Mouse (Mus musculus): ENCODE data around the gene Dop1a.

The Dop1a gene

GRCm38 (mm10) chr9:86499083-86499482, 32.1 kb downstream of the Dop1a start:
- DNase-seq (ENCODE audit: low read depth) = peak; percentile 50

GRCm38 (mm10) chr9:86507437-86507836, 40.5 kb downstream of the Dop1a start:
- DNase-seq (ENCODE audit: low read depth) = peak; percentile 44

GRCm38 (mm10) chr9:86513733-86514132, 46.8 kb downstream of the Dop1a start:
- no peak for DNase-seq (ENCODE audit: low read depth)

- DNase-seq (ENCODE audit: low read depth) = no peak
These were observed 47.4 kb downstream of the Dop1a start for GRCm38 (mm10) chr9:86514390-86514789.

GRCm38 (mm10) chr9:86514798-86515197, 47.8 kb downstream of the Dop1a start:
- no peak for DNase-seq (ENCODE audit: low read depth)

GRCm38 (mm10) chr9:86522335-86522734, 55.4 kb downstream of the Dop1a start:
- DNase-seq (ENCODE audit: low read depth) = no peak

GRCm38 (mm10) chr9:86525600-86525999, 58.6 kb downstream of the Dop1a start:
- no peak for DNase-seq (ENCODE audit: low read depth)

GRCm38 (mm10) chr9:86534071-86534470, 67.1 kb downstream of the Dop1a start:
- DNase-seq (ENCODE audit: low read depth) = no peak

- DNase-seq (ENCODE audit: low read depth) = no peak
These were observed 76.5 kb downstream of the Dop1a start for GRCm38 (mm10) chr9:86543451-86543850.

- no peak for DNase-seq (ENCODE audit: low read depth)
These were observed 77.6 kb downstream of the Dop1a start for GRCm38 (mm10) chr9:86544559-86544958.

GRCm38 (mm10) chr9:86549637-86550162, 82.7 kb downstream of the Dop1a start:
- no peak for DNase-seq (ENCODE audit: low read depth)

GRCm38 (mm10) chr9:86550717-86551116, 83.8 kb downstream of the Dop1a start:
- no peak for DNase-seq (ENCODE audit: low read depth)

- DNase-seq (ENCODE audit: low read depth) = no peak
These were observed 86.9 kb downstream of the Dop1a start for GRCm38 (mm10) chr9:86553886-86554285.

- DNase-seq (ENCODE audit: low read depth) = no peak
These were observed 87.7 kb downstream of the Dop1a start for GRCm38 (mm10) chr9:86554641-86555040.

GRCm38 (mm10) chr9:86560543-86560942, 93.6 kb downstream of the Dop1a start:
- no peak for DNase-seq (ENCODE audit: low read depth)

- DNase-seq (ENCODE audit: low read depth) = no peak
These were observed 102.5 kb downstream of the Dop1a start for GRCm38 (mm10) chr9:86569314-86569910.

- no peak for DNase-seq (ENCODE audit: low read depth)
These were observed 103.4 kb downstream of the Dop1a start for GRCm38 (mm10) chr9:86570261-86570890.

GRCm38 (mm10) chr9:86570946-86571345, 104.0 kb downstream of the Dop1a start:
- no peak for DNase-seq (ENCODE audit: low read depth)

- DNase-seq (ENCODE audit: low read depth) = peak; percentile 83
These were observed 104.7 kb downstream of the Dop1a start, which contains the start of the genes Pgm3 and Rwdd2a for GRCm38 (mm10) chr9:86571540-86572135. TSS of gene Pgm3 (minus strand) at chr9:86571842. TSS of gene Rwdd2a (plus strand) at chr9:86571991.

GRCm38 (mm10) chr9:86572196-86572595, 105.2 kb downstream of the Dop1a start:
- DNase-seq (ENCODE audit: low read depth) = no peak

- peak; percentile 82 for DNase-seq (ENCODE audit: low read depth)
These were observed 105.8 kb downstream of the Dop1a start for GRCm38 (mm10) chr9:86572636-86573291.

- no peak for DNase-seq (ENCODE audit: low read depth)
These were observed 106.8 kb downstream of the Dop1a start for GRCm38 (mm10) chr9:86573616-86574303.

Measured in c-Kit-positive CD71-positive TER-119-negative erythroid progenitor cells, embryonic 14.5 days (primary cell).